Mouse (Mus musculus) small intestine, adult 2 months (tissue): ENCODE measurements around the gene Sertad1. TPM values are rescaled to one million over a fixed set of nuclear protein-coding genes. Genes with fewer than 3 reads are reported as not detected.

Experiments used
- H3K27ac ChIP-seq: fragments of 200-500 bp; 2 replicates; pipeline ENCODE4 v1.5.1; 2012; ENCODE audit warnings: low read depth, low read length, control low read depth, inconsistent platforms; ENCODE audit not compliant: insufficient read depth
- H3K27me3 ChIP-seq: fragments of 200-500 bp; 2 replicates; pipeline ENCODE4 v1.6.1; 2012; ENCODE audit warnings: mild to moderate bottlenecking, moderate library complexity, low read length, inconsistent platforms; ENCODE audit not compliant: control insufficient read depth, insufficient read depth
- H3K36me3 ChIP-seq: fragments of 200-500 bp; 2 replicates; pipeline ENCODE4 v1.6.1; 2012; ENCODE audit warnings: mild to moderate bottlenecking, low read length, control low read depth, inconsistent platforms; ENCODE audit not compliant: control insufficient read depth, insufficient read depth
- H3K4me1 ChIP-seq: fragments of 200-500 bp; 2 replicates; pipeline ENCODE4 v1.6.1; 2012; ENCODE audit warnings: low read length, inconsistent platforms, mixed read lengths; ENCODE audit not compliant: control insufficient read depth, insufficient read depth, insufficient read length
- H3K4me3 ChIP-seq: fragments of 200-500 bp; 2 replicates; pipeline ENCODE4 v1.5.1; 2012; ENCODE audit warnings: low read depth, mild to moderate bottlenecking, control low read depth, inconsistent platforms, low read length, moderate library complexity
- CTCF ChIP-seq: fragments of 200-500 bp; IDR thresholded peaks from 2 replicates; pipeline ENCODE4 v1.5.1; 2012; ENCODE audit warnings: low read depth, mild to moderate bottlenecking, control low read depth, inconsistent platforms, low read length, moderate library complexity, mixed read lengths; ENCODE audit not compliant: insufficient replicate concordance, insufficient read length; ENCODE audit errors: extremely low read depth
- POLR2A ChIP-seq: fragments of 200-500 bp; IDR thresholded peaks from 2 replicates; pipeline ENCODE4 v1.6.1; 2012; ENCODE audit warnings: low read depth, mild to moderate bottlenecking, control low read depth, inconsistent platforms, low read length, moderate library complexity
- WGBS: fragments of 180-500 bp; shearing (Covaris S2); methylation state at CpG from one replicate; pipeline ENCODE4 v1.1.7; 2018; 5-methylcytosine and 5-hydroxymethylcytosine counted together
- polyA plus RNA-seq: library from polyadenylated mRNA; depleted of rRNA; stranded (reverse); fragments of >200 nt; gene quantifications from 2 replicates; pipeline ENCODE4 v1.2.3, GENCODE M21; 2012

The Sertad1 gene
- polyA plus RNA-seq, 1 experiment = 156 TPM

DNA sequence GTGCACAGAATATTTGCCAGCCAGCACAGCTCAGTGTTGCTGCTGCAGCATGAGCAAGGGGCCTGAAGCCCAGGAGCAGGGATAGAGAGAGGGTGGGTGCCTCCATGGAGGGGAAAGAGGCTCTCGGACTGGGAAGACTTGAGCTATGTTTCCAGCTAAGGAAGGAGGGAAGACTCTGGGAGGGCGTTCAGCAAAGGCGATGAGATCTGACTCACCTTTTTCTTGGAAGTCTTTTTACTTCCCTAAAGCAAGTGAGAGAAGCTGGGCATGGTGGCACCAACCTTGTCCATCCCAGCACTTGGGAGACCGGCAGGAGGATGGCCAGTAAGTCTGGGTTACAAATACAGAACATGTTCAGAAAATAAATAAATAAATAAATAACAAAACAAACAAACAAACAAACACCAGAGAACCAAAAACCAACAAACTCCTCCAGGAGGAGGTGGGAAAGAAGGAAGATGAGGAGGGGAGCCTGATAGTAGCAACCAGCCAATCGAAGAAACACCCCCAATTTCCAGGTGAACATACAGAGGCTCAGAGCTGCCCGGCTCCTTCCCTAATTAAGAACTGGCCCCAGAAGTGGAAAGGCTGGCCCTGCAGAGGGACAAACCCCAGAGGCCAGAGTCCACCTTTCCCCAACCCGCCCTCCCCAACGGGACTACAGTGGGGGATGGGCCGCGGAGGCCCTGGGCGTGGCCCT lies 5.6 kb upstream of the Sertad1 start:
- Histone ChIP-seq H3K4me1 (peaks cover 19% of the 10 kb centered on the region), H3K27ac (peak overlapping the region; percentile 97), H3K4me3 (peak overlapping the region; percentile 72), H3K27me3 (no peaks in the 10 kb centered on the region), H3K36me3 (peaks cover 9% of the 10 kb centered on the region)
- TF ChIP-seq CTCF (no peak), POLR2A (peak; percentile 81; the same call in 1 of the 2 replicates)
- WGBS = 6% methylated on average over 11 of the region's 11 CpGs

DNA sequence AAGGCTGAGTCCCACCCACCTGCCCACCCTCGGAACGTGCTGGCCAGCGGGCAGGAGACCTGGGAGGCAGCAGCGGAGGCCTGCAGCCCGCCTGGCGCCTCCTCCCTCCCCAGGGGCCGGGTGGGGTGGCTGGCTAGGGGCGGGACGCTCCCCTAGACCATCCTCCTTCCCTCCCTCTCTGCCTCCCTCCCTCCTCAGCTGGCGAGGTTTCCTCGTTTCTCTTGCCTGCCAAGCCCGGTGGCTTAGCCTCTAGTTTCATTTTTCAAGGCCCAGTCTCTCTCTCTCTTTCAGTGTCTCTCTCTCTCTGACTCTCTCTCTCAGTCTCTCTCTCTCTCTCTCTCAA lies 5.1 kb upstream of the Sertad1 start:
- H3K36me3 ChIP-seq = peaks cover 5% of the 10 kb centered on the region
- WGBS = under 1% methylated on average over 12 of the region's 12 CpGs
- no peak for TF ChIP-seq POLR2A
- TF ChIP-seq CTCF = no peak
- H3K4me1 ChIP-seq = peaks cover 18% of the 10 kb centered on the region; the same call in 1 of the 2 replicates
- H3K27me3 ChIP-seq = no peaks in the 10 kb centered on the region
- H3K27ac ChIP-seq = peak overlapping the region; percentile 97
- peak overlapping the region; percentile 72 for H3K4me3 ChIP-seq

DNA sequence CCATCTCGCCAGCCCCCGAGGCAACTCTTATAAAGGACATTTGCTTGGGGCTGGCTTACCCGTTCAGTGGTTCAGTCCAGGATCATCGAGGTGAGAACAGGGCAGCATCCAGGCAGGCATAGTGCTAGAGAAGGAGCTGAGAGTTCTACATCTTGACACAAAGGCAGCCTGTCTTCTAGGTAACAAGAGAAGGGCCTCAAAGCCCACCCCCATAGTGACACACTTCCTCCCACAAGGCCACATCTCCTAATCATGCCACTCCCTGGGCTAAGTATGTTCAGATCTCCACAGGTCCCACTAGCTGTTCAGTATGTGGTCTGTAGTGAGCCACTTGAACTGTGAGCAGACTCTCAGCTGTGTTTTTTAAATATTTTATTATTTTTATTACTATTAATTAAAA lies 2.9 kb upstream of the Sertad1 start:
- H3K27me3 ChIP-seq = no peaks in the 10 kb centered on the region
- TF ChIP-seq CTCF (no peak), POLR2A (no peak)
- peaks cover 9% of the 10 kb centered on the region; the same call in 1 of the 2 replicates for H3K4me1 ChIP-seq
- 85% methylated on average over 4 of the region's 4 CpGs for WGBS
- H3K27ac ChIP-seq = no peak overlapping the region
- no peaks in the 10 kb centered on the region for H3K36me3 ChIP-seq
- H3K4me3 ChIP-seq = no peak overlapping the region

DNA sequence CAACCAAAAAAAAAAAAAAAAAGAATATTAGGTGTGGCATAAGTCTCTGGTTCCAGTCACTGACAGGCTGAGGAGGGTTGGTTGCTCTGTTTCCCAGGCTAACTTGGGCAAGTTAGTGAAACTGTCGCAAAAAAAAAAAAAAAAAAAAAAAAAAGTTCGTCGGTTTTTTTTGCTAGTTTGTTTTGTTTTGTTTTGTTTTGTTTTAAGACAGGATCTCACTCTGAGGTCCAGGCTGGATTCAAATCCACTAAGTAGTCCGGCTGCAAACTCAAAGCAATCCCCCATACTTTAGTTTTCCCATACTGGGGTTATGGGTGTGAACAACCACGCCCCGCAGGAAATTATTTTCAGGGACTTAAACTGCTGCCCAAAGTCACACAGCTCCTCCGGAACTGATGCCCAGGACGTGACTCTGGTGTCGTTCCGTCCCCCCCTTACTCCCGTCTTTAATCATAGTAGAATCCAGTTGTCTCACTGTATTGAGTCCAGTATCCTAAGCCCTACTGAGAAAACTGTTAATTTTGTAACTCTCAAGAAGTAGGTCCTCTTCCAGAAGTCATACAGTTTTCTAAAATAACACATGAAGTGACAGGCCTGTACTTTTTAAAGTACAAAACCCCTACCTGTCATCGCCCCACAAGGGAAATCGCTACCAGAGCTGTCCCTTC lies 474 bp upstream of the Sertad1 start:
- H3K4me1 ChIP-seq = peaks cover 14% of the 10 kb centered on the region
- H3K36me3 ChIP-seq = peaks cover 12% of the 10 kb centered on the region
- 2% methylated on average over 13 of the region's 13 CpGs for WGBS
- H3K27me3 ChIP-seq = no peaks in the 10 kb centered on the region
- H3K27ac ChIP-seq = peak overlapping the region; percentile 83
- no peak for TF ChIP-seq CTCF
- no peak for TF ChIP-seq POLR2A
- peak overlapping the region; percentile 78 for H3K4me3 ChIP-seq

DNA sequence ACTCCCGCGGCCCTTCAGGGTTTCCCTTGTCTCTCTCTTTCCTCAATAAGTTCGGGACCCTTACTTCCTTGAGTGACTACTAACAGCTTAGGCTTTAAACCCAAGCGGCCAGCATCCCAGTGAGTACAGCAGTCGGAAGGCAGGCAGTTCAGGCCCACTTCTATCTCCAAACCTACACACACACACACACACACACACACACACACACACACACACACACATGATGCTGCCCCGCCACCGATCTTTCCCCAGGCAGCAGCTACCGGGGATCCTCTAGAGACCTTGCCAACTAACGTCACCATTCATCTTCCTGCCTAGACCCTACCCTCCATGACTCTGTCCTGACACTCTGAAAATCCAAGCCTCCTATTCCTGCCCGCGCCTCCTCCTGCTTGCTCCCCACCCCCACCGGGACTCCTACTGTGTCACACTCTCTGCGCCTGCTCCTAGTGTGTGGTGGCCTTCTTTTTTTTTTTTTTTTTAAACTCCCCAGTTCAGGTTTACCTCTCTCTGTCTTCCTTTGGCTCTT lies 1.1 kb downstream of the Sertad1 start:
- Histone ChIP-seq H3K4me3 (peak overlapping the region; percentile 78), H3K27ac (peak overlapping the region; percentile 84), H3K36me3 (peaks cover 12% of the 10 kb centered on the region), H3K27me3 (no peaks in the 10 kb centered on the region), H3K4me1 (peaks cover 23% of the 10 kb centered on the region)
- 2% methylated on average over 13 of the region's 13 CpGs for WGBS
- TF ChIP-seq CTCF (no peak), POLR2A (no peak)

DNA sequence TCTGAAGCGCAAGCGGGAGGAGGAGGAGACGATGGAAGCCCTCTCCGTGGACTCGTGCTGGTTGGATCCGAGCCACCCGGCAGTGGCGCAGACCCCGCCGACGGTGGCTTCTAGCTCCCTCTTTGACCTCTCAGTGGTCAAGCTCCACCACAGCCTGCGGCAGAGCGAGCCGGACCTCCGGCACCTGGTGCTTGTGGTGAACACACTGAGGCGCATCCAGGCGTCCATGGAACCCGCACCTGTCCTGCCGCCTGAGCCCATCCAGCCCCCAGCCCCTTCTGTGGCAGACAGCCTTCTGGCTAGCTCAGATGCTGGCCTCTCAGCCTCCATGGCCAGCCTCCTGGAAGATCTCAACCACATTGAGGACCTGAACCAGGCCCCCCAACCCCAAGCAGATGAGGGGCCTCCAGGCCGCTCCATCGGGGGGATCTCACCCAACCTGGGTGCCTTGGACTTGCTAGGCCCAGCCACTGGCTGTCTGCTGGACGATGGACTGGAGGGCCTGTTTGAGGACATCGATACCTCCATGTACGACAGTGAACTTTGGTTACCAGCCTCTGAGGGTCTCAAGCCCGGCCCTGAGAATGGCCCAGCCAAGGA lies 2.7 kb downstream of the Sertad1 start:
- WGBS = 91% methylated on average over 25 of the region's 25 CpGs
- TF ChIP-seq POLR2A = no peak
- TF ChIP-seq CTCF = no peak

DNA sequence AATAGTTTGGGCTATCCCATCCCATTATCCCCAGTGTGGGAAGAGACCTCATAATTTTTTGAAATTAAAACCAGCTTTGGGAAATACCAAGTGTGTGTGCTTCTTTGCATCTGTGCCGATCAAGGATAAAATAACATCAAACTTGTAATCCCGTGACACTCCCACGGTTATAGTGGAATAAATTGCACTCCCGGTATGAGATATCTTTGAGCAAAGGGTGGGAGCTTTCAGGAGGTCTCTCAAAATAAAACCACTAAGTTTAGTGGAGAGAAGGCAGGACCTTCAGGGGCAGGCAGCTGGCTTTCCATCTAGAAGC lies 3.5 kb downstream of the Sertad1 start:
- TF ChIP-seq POLR2A = no peak
- no peak for TF ChIP-seq CTCF
- Histone ChIP-seq H3K4me1 (peaks cover 31% of the 10 kb centered on the region), H3K36me3 (peaks cover 12% of the 10 kb centered on the region), H3K27ac (peak overlapping the region; percentile 86), H3K4me3 (peak overlapping the region; percentile 62), H3K27me3 (no peaks in the 10 kb centered on the region)
- 18% methylated on average over 4 of the region's 4 CpGs for WGBS

More for the DNA sequence above, 2.7 kb downstream of the Sertad1 start:
- Histone ChIP-seq H3K4me1 (peaks cover 31% of the 10 kb centered on the region), H3K4me3 (no peak overlapping the region), H3K36me3 (peaks cover 12% of the 10 kb centered on the region), H3K27me3 (no peaks in the 10 kb centered on the region), H3K27ac (0 out of 2 replicates have a peak overlapping the region, but pooled peaks have one; percentile 86)
